Mouse (Mus musculus) kidney, postnatal 25 days (tissue): ENCODE measurements around the gene Fnd3c2.
"Not testable (repeated sequence)": the region's sequence is repeated elsewhere in the genome, so short reads cannot be mapped to it uniquely, and the experiment has no call there.

Experiments
- DNase-seq, 2 experiments: peaks; one replicate each; pipeline ENCODE4 v3.0.0; 2021; ENCODE audit warnings: mixed read lengths in 2 of 2

Fnd3c2 gene

GRCm38 (mm10) chrX:106255276-106255675 is at the start of gene Fnd3c2:
Fnd3c2 (minus strand) TSS chrX:106255376.
- no peak for DNase-seq

GRCm38 (mm10) chrX:106284441-106284840 is 29.3 kb upstream of the Fnd3c2 start:
- DNase-seq: no peak

GRCm38 (mm10) chrX:106221058-106221457 is 34.1 kb downstream of the Fnd3c2 start, which contains the start of gene Taf9b:
Taf9b (minus strand) TSS chrX:106221158.
- DNase-seq: no peak

GRCm38 (mm10) chrX:106219171-106220032 is 35.8 kb downstream of the Fnd3c2 start:
- peak; percentile 73 to 88 for DNase-seq

GRCm38 (mm10) chrX:106209100-106209499 is 46.1 kb downstream of the Fnd3c2 start:
- no peak for DNase-seq

GRCm38 (mm10) chrX:106198904-106199303 is 56.3 kb downstream of the Fnd3c2 start:
- DNase-seq: no peak

- DNase-seq: no peak
These were observed 57.9 kb downstream of the Fnd3c2 start for GRCm38 (mm10) chrX:106197308-106197707.

- not testable (repeated sequence) for DNase-seq
These were observed 60.8 kb downstream of the Fnd3c2 start for GRCm38 (mm10) chrX:106194361-106194760.

- DNase-seq: no peak
These were observed 65.1 kb downstream of the Fnd3c2 start for GRCm38 (mm10) chrX:106190091-106190490.

- no peak for DNase-seq
These were observed 65.8 kb downstream of the Fnd3c2 start for GRCm38 (mm10) chrX:106189356-106189755.

- DNase-seq: peak; percentile 11 to 84
These were observed 67.4 kb downstream of the Fnd3c2 start for GRCm38 (mm10) chrX:106187737-106188136.

- peak; percentile 94 to 98 for DNase-seq
These were observed 68.2 kb downstream of the Fnd3c2 start, which contains the start of gene Pgk1 for GRCm38 (mm10) chrX:106186713-106187649. Pgk1 (plus strand) TSS chrX:106187100.

- DNase-seq: no peak
These were observed 69.5 kb downstream of the Fnd3c2 start for GRCm38 (mm10) chrX:106185706-106186105.
